Mouse (Mus musculus) ES-Bruce4 (cell line): Measurements from ENCODE around the gene Nos1. TPM values are rescaled to one million over a fixed set of nuclear protein-coding genes. Genes with fewer than 3 reads are reported as not detected.

Source experiments
- H3K27ac ChIP-seq: 2 replicates; pipeline ENCODE4 v1.5.1; 2012; ENCODE audit warnings: low read length, inconsistent platforms; ENCODE audit not compliant: insufficient read depth
- H3K27me3 ChIP-seq: 2 replicates; pipeline ENCODE4 v1.6.1; 2012; ENCODE audit warnings: mild to moderate bottlenecking, low read length, inconsistent platforms; ENCODE audit not compliant: control insufficient read depth, poor library complexity, insufficient read depth, severe bottlenecking
- H3K36me3 ChIP-seq: 2 replicates; pipeline ENCODE4 v1.6.1; 2012; ENCODE audit warnings: inconsistent platforms, mild to moderate bottlenecking, low read length, moderate library complexity; ENCODE audit not compliant: control insufficient read depth, poor library complexity, insufficient read depth, severe bottlenecking
- H3K4me1 ChIP-seq: one replicate; pipeline ENCODE4 v1.8.1; 2011; ENCODE audit warnings: low read length; ENCODE audit not compliant: control insufficient read depth, insufficient read depth
- H3K4me3 ChIP-seq: 2 replicates; pipeline ENCODE4 v1.5.1; 2011; ENCODE audit warnings: low read depth, mild to moderate bottlenecking, low read length
- H3K9ac ChIP-seq: 2 replicates; pipeline ENCODE4 v1.6.1; 2012; ENCODE audit warnings: low read depth, mild to moderate bottlenecking, inconsistent platforms; ENCODE audit not compliant: poor library complexity, severe bottlenecking
- H3K9me3 ChIP-seq: replicated peaks from 2 replicates; pipeline ENCODE4 v1.6.1; 2012; ENCODE audit warnings: mild to moderate bottlenecking, low read length, inconsistent platforms; ENCODE audit not compliant: control insufficient read depth, poor library complexity, insufficient read depth, severe bottlenecking
- CTCF ChIP-seq: IDR thresholded peaks from one replicate; pipeline ENCODE4 v1.8.1; 2011; ENCODE audit warnings: low read depth, low read length
- EP300 ChIP-seq: IDR thresholded peaks from 2 replicates; pipeline ENCODE4 v1.6.1; 2011; ENCODE audit warnings: low read depth, low read length; ENCODE audit not compliant: insufficient read depth
- POLR2A ChIP-seq: IDR thresholded peaks from one replicate; pipeline ENCODE4 v1.8.1; 2011; ENCODE audit warnings: low read length; ENCODE audit not compliant: insufficient read depth
- polyA plus RNA-seq: library from polyadenylated mRNA; stranded (reverse); fragments of >200 nt; gene quantifications from 2 replicates; pipeline ENCODE4 v1.2.4, GENCODE M21; 2011; ENCODE audit warnings: low read depth; ENCODE audit not compliant: missing spikeins, insufficient read depth, insufficient read length

Gene Nos1
- polyA plus RNA-seq, result 1.4 and 1.7 TPM in 2 replicates

DNA sequence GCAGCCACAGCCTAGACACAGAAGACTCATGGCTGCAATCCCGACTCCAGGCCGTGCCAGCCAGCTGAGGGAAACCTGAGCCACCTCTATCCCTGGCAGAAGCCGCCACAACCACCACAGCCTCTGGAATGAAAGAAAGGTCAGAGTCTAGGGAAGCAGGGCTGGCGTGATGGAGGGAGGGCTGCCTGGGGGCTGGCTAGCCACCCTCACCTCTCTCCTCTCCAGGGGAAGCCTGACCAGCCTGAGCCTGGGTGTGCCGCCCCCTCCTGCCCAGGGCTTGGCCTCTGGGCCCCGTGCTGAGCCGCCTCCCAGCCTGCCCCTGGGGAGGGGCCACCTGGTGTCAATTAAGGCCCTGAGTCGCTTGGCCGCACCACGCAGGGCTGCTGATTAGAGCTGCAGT, at the start of gene Nos1:
Gene Nos1 (plus strand): TSS at position 352 of the 400 bp plus-strand sequence.
- Histone ChIP-seq H3K27me3 (no peaks in the 10 kb centered on the region), H3K4me1 (no peaks in the 10 kb centered on the region), H3K4me3 (no peak within 1 kb of the TSS), H3K9me3 (no peaks in the 10 kb centered on the region), H3K9ac (no peak within 1 kb of the TSS), H3K36me3 (no peaks in the 10 kb centered on the region), H3K27ac (no peak within 1 kb of the TSS)
- no peak for TF ChIP-seq EP300
- TF ChIP-seq POLR2A, result no peak
- no peak for TF ChIP-seq CTCF

DNA sequence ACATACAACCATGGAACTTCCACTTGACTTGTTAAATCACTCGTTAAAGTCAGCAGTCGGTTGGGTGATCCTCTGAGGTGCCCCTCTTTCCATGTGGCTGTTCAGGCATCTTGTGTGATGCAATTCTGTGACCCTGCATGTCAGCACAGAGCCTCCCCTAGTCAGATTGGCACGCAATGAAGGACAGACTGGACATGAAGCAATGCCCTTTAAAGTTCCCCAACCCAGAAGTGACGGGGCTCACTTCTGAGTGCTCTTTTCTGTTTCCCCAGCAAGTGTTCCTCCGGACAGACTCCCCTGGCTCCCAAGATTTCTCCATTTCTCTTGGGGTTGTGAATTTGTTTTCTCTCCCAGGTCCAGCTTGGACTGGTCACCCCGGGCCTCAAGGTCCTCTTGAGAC, 49.5 kb upstream of the Nos1 start:
- H3K4me1 ChIP-seq, result no peaks in the 10 kb centered on the region
- no peak overlapping the region for H3K4me3 ChIP-seq
- no peaks in the 10 kb centered on the region for H3K9me3 ChIP-seq
- no peak for TF ChIP-seq POLR2A
- TF ChIP-seq CTCF, result no peak
- no peak for TF ChIP-seq EP300
- H3K36me3 ChIP-seq, result no peaks in the 10 kb centered on the region
- no peak overlapping the region for H3K27ac ChIP-seq
- H3K27me3 ChIP-seq, result no peaks in the 10 kb centered on the region
- H3K9ac ChIP-seq, result no peak overlapping the region

DNA sequence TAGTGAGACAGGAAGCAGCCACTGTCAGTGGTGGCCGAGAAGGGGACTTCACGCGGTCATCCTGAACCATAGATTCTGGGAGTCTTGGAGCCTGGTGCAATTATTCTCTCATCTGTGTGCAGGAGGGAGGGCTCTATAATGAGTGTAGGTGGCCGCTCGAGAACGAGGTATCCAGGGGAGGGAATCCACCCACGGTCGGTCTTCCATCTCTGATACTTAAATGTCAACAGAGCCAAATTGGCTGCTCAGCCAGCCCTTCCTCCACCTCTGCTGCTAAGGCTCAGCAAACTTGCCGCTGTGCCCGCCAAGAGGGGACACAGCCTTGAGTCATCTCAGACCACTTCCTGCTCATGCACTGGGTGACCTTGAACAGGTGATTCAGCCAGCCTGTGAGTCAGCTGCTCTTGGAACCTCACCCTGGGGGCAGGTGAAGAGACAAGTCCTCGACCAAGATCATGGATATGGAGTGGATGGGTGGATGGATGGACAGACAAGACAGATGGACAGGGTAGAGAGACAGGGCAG, 36.1 kb upstream of the Nos1 start:
- H3K4me1 ChIP-seq, result no peaks in the 10 kb centered on the region
- H3K27ac ChIP-seq, result no peak overlapping the region
- no peaks in the 10 kb centered on the region for H3K27me3 ChIP-seq
- H3K36me3 ChIP-seq, result no peaks in the 10 kb centered on the region
- H3K9me3 ChIP-seq, result no peaks in the 10 kb centered on the region
- TF ChIP-seq POLR2A (no peak), EP300 (no peak), CTCF (no peak)
- H3K9ac ChIP-seq, result no peak overlapping the region
- H3K4me3 ChIP-seq, result no peak overlapping the region

DNA sequence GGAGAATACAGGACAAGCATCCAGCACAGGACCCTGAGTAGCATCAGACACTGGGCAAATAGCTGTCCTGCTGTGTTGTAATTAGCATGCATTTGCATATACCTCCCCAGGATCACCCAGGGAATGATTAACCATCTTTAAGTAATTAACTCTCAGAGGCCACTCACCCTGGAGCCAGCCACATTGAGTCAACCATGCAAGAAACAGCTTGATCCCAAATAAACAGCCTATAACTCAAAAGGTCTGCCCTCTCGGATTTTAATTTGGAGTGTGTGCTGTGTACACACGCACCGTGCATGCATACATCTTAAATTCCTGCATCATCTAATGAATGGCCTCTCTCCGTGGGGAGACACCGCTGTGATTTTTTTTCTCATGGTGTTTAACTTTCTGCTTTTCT, 31.5 kb upstream of the Nos1 start:
- Histone ChIP-seq H3K9ac (no peak overlapping the region), H3K27me3 (no peaks in the 10 kb centered on the region), H3K9me3 (no peaks in the 10 kb centered on the region), H3K4me1 (no peaks in the 10 kb centered on the region), H3K27ac (no peak overlapping the region), H3K36me3 (no peaks in the 10 kb centered on the region), H3K4me3 (no peak overlapping the region)
- TF ChIP-seq CTCF (no peak), EP300 (no peak), POLR2A (no peak)

DNA sequence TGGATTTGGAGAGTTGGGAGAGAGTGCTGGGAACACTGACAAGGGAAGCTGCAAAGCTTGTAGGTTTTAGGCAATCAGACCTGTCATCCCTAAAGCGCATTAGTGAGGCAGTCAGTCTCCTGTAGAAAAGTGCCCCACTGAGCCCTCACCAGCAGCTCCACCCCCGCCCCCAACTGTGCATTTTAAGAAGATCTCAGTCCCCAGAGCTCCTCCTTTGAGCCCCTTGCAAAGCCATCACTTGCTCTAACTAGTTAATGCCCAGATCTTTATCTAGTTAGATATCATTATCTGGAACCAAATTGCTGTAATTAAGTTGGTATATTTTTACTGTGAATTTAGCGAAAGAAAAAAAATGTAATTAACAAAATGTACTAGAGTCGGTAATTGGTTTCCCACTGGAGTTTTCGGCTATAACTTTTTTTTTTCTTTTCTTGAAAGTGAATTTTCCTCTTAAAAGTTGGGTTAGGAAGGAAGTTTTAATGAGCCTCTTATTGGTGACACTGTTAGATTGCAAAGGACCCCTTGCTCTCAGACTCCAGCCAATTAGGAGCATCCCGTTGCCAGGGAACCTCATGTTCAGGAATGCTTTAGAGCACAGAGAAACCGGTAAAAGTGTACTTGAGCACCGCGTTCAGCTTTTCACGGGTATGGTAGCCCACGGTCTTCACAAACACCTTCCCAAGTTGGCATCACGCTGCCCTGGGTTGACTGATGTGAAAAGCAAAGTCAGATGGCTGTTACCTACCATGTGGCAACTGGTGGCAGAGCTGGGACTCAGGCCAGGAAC, 22.9 kb upstream of the Nos1 start:
- H3K27me3 ChIP-seq, result no peaks in the 10 kb centered on the region
- no peak overlapping the region for H3K4me3 ChIP-seq
- H3K27ac ChIP-seq, result no peak overlapping the region
- TF ChIP-seq EP300 (no peak), POLR2A (no peak), CTCF (no peak)
- H3K4me1 ChIP-seq, result no peaks in the 10 kb centered on the region
- no peaks in the 10 kb centered on the region for H3K9me3 ChIP-seq
- no peak overlapping the region for H3K9ac ChIP-seq
- H3K36me3 ChIP-seq, result no peaks in the 10 kb centered on the region

DNA sequence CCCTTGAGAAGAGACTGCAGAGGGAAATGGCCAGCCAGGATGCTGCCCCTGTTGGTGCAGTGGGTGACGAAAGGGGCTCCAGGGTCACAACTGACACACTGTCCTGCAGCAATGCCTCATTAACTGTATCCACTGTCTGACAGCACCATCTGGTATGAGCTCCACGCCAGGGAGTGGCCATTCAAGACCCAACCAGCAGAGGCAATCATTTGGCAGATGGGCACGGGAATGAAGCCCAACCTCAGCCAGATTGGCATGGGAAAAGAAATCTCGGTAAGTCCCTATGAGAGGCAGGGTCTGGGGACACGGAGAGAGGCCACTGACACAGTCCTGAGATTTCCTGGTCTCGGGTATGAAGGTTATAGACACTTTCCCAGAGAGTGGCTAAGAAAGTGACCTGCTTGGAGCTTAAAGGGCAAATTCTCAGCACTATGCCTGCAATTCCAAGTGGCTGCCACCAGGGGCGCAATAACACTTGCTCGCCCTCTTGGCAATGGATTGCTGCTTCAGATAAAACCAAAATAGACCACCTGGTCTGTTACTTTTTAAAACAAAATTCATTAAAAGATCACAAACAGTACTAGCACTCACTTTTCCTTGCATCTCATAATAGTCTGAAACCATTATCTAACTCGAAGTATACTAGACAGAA, 19.5 kb upstream of the Nos1 start:
- Histone ChIP-seq H3K27me3 (no peaks in the 10 kb centered on the region), H3K4me1 (no peaks in the 10 kb centered on the region), H3K9ac (no peak overlapping the region), H3K27ac (no peak overlapping the region), H3K9me3 (no peaks in the 10 kb centered on the region), H3K36me3 (no peaks in the 10 kb centered on the region), H3K4me3 (no peak overlapping the region)
- TF ChIP-seq CTCF (peak; percentile 80), POLR2A (no peak)
